Mouse (Mus musculus) ES-Bruce4 (cell line): ENCODE measurements around the gene Gba2. TPM values are rescaled to one million over a fixed set of nuclear protein-coding genes. Genes with fewer than 3 reads are reported as not detected.

ENCODE experiments used
- H3K27ac ChIP-seq: 2 replicates; pipeline ENCODE4 v1.5.1; 2012; ENCODE audit warnings: low read length, inconsistent platforms; ENCODE audit not compliant: insufficient read depth
- H3K27me3 ChIP-seq: 2 replicates; pipeline ENCODE4 v1.6.1; 2012; ENCODE audit warnings: mild to moderate bottlenecking, low read length, inconsistent platforms; ENCODE audit not compliant: control insufficient read depth, poor library complexity, insufficient read depth, severe bottlenecking
- H3K36me3 ChIP-seq: 2 replicates; pipeline ENCODE4 v1.6.1; 2012; ENCODE audit warnings: inconsistent platforms, mild to moderate bottlenecking, low read length, moderate library complexity; ENCODE audit not compliant: control insufficient read depth, poor library complexity, insufficient read depth, severe bottlenecking
- H3K4me1 ChIP-seq: one replicate; pipeline ENCODE4 v1.8.1; 2011; ENCODE audit warnings: low read length; ENCODE audit not compliant: control insufficient read depth, insufficient read depth
- H3K4me3 ChIP-seq: 2 replicates; pipeline ENCODE4 v1.5.1; 2011; ENCODE audit warnings: low read depth, mild to moderate bottlenecking, low read length
- H3K9ac ChIP-seq: 2 replicates; pipeline ENCODE4 v1.6.1; 2012; ENCODE audit warnings: low read depth, mild to moderate bottlenecking, inconsistent platforms; ENCODE audit not compliant: poor library complexity, severe bottlenecking
- H3K9me3 ChIP-seq: replicated peaks from 2 replicates; pipeline ENCODE4 v1.6.1; 2012; ENCODE audit warnings: mild to moderate bottlenecking, low read length, inconsistent platforms; ENCODE audit not compliant: control insufficient read depth, poor library complexity, insufficient read depth, severe bottlenecking
- CTCF ChIP-seq: IDR thresholded peaks from one replicate; pipeline ENCODE4 v1.8.1; 2011; ENCODE audit warnings: low read depth, low read length
- EP300 ChIP-seq: IDR thresholded peaks from 2 replicates; pipeline ENCODE4 v1.6.1; 2011; ENCODE audit warnings: low read depth, low read length; ENCODE audit not compliant: insufficient read depth
- POLR2A ChIP-seq: IDR thresholded peaks from one replicate; pipeline ENCODE4 v1.8.1; 2011; ENCODE audit warnings: low read length; ENCODE audit not compliant: insufficient read depth
- polyA plus RNA-seq: library from polyadenylated mRNA; stranded (reverse); fragments of >200 nt; gene quantifications from 2 replicates; pipeline ENCODE4 v1.2.4, GENCODE M21; 2011; ENCODE audit warnings: low read depth; ENCODE audit not compliant: missing spikeins, insufficient read depth, insufficient read length

Gene Gba2
- polyA plus RNA-seq, 1 experiment, result 6.6 TPM

DNA sequence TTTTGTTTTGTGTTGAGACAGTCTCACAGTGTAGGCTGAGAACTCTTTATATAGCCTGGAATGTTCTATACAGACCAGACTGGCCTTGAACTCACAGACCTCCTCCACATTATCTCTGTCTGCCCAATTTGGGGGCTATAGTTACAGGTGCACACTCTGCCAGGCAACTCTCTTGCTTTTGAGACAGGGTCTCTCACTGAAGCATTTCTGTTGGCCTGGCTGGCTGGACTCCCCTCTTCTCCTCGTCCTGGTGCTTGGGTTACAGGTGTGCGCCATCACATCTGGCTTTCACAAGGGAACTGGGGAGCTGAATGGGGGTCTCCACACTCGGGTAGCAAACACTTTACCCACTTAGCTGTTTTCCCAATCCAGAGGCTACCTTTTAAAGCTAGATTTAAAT, 13.3 kb upstream of the Gba2 start:
- Histone ChIP-seq H3K4me3 (no peak overlapping the region), H3K9me3 (no peaks in the 10 kb centered on the region), H3K9ac (no peak overlapping the region), H3K27ac (no peak overlapping the region), H3K36me3 (no peaks in the 10 kb centered on the region), H3K4me1 (no peaks in the 10 kb centered on the region), H3K27me3 (no peaks in the 10 kb centered on the region)
- TF ChIP-seq CTCF (no peak), POLR2A (no peak), EP300 (no peak)

DNA sequence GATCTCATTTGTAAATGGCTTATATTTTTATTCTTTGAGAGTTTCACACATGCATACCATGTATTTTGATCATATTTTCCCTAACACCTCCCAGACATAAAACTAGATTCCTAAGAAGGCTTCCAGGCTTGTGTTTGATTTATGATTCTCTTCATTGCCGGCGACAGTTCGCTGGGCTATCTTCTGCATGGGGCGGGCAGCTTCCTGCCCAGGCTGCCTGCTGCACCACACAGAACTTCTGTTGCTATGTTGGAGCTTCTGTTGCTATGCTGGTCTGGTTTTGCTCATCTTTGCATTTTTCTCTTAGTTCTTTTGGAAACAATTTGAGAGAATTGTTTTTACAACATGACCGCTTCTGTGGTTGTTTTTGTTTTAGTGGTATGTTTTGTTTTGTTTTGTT, 12.9 kb upstream of the Gba2 start:
- Histone ChIP-seq H3K9ac (no peak overlapping the region), H3K27ac (no peak overlapping the region), H3K27me3 (no peaks in the 10 kb centered on the region), H3K9me3 (no peaks in the 10 kb centered on the region), H3K4me3 (no peak overlapping the region), H3K36me3 (no peaks in the 10 kb centered on the region), H3K4me1 (no peaks in the 10 kb centered on the region)
- TF ChIP-seq EP300 (no peak), POLR2A (no peak)

DNA sequence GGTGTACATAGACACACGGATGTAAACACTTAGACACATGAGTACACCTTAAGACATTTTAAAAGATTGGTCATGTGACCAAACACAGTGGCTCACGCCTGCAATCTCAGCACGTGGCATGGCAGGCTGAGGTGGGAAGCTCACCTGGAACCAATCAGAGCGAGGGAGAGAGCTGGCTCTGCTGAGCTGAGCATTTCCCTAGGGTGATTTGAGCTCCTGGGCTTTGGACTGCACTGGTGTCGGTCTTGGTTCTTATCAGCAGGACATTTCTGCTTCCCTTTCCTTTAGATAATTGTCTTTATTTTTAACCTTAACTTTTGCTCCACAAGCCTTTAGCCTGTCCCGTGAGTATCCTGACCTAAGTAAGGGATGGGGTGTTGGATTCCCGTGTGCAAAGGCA, 9.0 kb upstream of the Gba2 start:
- Histone ChIP-seq H3K36me3 (peaks cover 5% of the 10 kb centered on the region), H3K4me3 (no peak overlapping the region), H3K27me3 (no peaks in the 10 kb centered on the region)

DNA sequence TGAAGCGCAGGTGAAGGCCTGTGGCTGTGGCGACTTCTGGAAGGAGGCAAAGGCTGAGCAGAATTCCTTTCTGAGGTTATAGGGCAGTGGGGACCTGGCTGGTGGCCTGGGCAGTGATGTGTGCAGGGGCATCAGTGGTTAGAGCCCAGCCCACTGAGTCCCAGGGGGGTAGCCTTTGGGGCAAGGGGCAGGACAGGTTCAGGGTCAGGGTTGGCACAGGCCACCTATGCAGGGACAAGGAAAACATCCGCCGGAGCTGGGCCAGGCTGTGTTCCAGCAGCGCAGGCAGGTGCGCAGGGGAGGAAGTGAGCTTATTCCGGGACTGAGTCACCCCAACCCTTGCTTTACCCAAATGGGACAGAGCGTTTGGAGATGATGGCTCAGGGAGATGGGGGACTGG, 7.7 kb upstream of the Gba2 start:
- Histone ChIP-seq H3K9me3 (no peaks in the 10 kb centered on the region), H3K27ac (no peak overlapping the region), H3K36me3 (peaks cover 5% of the 10 kb centered on the region), H3K4me3 (no peak overlapping the region), H3K4me1 (no peaks in the 10 kb centered on the region), H3K27me3 (no peaks in the 10 kb centered on the region), H3K9ac (no peak overlapping the region)
- TF ChIP-seq EP300, result no peak
- no peak for TF ChIP-seq CTCF
- TF ChIP-seq POLR2A, result no peak

More for the DNA sequence above, 9.0 kb upstream of the Gba2 start:
- TF ChIP-seq EP300 (no peak), POLR2A (no peak), CTCF (no peak)
- no peak overlapping the region for H3K27ac ChIP-seq
- H3K9me3 ChIP-seq, result no peaks in the 10 kb centered on the region
- no peaks in the 10 kb centered on the region for H3K4me1 ChIP-seq
- no peak overlapping the region for H3K9ac ChIP-seq

DNA sequence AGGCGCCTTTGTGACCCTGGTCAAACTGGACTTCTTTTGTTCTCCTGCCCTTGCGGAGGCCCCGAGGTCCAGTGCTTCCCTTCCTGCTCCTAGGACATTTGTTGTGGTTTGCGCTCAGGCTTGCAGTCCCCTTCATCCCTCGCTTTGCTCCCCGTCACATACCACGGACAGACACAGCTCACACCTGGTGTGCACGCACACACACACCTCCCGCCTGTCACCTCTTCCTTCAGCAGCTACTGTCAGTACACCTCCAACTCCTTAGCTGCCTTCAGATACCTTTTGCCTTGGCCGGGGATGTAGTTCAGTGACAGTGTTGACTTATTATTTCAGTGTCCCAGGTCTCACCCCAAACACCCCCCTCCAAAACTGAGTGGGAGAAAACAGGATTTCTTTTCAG, 7.0 kb upstream of the Gba2 start:
- Histone ChIP-seq H3K27ac (no peak overlapping the region), H3K4me1 (no peaks in the 10 kb centered on the region), H3K4me3 (no peak overlapping the region), H3K36me3 (peaks cover 7% of the 10 kb centered on the region), H3K27me3 (no peaks in the 10 kb centered on the region), H3K9me3 (no peaks in the 10 kb centered on the region), H3K9ac (no peak overlapping the region)
- no peak for TF ChIP-seq CTCF
- TF ChIP-seq POLR2A, result no peak
- TF ChIP-seq EP300, result no peak

DNA sequence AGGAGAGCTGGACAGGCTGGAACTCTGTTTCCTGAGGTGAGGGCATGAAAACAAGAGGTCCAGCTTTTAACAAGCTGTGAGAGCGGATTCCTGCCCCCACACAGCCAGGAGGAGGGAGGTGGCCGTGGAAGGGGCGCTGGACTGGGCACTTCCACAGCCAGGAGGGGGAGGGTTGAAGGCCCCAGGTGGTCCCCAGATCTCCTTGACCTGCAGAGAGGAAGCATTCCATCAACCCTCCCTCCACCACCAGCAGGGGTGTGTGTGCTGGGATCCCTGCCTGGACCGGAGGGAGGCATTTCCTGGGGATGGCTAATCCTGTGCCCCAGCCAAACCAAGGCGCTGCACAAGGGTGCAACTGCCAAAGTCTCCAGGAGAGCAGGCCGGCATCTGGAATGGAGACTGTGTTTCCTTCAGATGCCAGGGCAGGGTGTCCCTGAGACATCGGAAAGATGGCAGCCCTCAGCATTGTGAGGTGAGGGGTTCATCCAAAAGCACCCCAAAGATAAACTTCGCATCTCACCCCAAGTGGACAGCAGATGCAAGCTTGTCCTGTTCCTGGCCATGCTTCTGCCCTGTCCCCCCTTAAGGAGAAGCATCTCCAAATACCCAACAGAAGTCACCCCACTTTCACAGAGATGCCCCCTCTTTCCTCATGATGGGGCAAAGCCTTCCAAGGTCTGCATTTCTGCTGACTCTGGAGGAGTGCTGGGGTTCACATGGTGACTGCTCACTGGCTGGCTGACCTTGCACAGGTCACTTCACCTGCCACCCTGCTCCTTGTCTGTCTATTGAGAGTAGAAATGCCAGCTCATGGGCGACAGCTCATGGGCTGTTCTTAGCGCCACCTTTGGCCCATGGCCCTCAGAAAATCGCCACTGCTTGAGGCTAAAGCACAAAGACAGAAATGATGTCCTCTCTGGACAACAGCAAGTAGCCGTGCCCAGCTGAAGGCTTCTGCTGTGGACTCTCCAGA, 6.1 kb upstream of the Gba2 start, which contains the start of gene Msmp:
Gene Msmp, minus strand, starts transcription at position 51 of the 973 bp plus-strand sequence.
- H3K27ac ChIP-seq, result no peak within 1 kb of the TSS
- no peak within 1 kb of the TSS for H3K9ac ChIP-seq
- H3K4me1 ChIP-seq, result no peaks in the 10 kb centered on the region
- no peak for TF ChIP-seq CTCF
- TF ChIP-seq EP300, result no peak
- no peak for TF ChIP-seq POLR2A
- H3K27me3 ChIP-seq, result no peaks in the 10 kb centered on the region
- H3K4me3 ChIP-seq, result no peak within 1 kb of the TSS
- H3K9me3 ChIP-seq, result no peaks in the 10 kb centered on the region
- H3K36me3 ChIP-seq, result peaks cover 7% of the 10 kb centered on the region
